Mouse (Mus musculus) lung, postnatal 0 days (tissue): ENCODE results near the gene Duxbl2. TPM values are rescaled to one million over a fixed set of nuclear protein-coding genes. Genes with fewer than 3 reads are reported as not detected.
"Not testable (repeated sequence)": the region's sequence is repeated elsewhere in the genome, so short reads cannot be mapped to it uniquely, and the experiment has no call there.

Experiments used
- ATAC-seq: fragments of 200-750 bp; cut with Nextera tagmentation; 2 replicates; pipeline ENCODE4 v1.8.0; 2017; ENCODE audit warnings: moderate library complexity
- DNase-seq: peaks from one replicate; pipeline ENCODE4 v3.0.0-alpha.2; 2016; ENCODE audit warnings: low spot score
- H3K27ac ChIP-seq: fragments of 300-500 bp; sonication (generic); 2 replicates; pipeline ENCODE4 v1.5.1; 2014; ENCODE audit warnings: antibody characterized with exemption, mild to moderate bottlenecking, low read length, mixed read lengths
- H3K27me3 ChIP-seq: fragments of 300-500 bp; sonication (generic); replicated peaks from 2 replicates; pipeline ENCODE4 v1.6.1; 2014; ENCODE audit warnings: low read length, mixed read lengths; ENCODE audit not compliant: insufficient read depth
- H3K36me3 ChIP-seq: fragments of 300-500 bp; sonication (generic); 2 replicates; pipeline ENCODE4 v1.6.1; 2014; ENCODE audit warnings: low read length, mixed read lengths; ENCODE audit not compliant: insufficient read depth
- H3K4me1 ChIP-seq: fragments of 300-500 bp; sonication (generic); 2 replicates; pipeline ENCODE4 v1.6.1; 2014; ENCODE audit warnings: antibody characterized with exemption, low read depth, low read length, mixed read lengths; ENCODE audit not compliant: insufficient read depth
- H3K4me2 ChIP-seq: fragments of 300-500 bp; sonication (generic); replicated peaks from 2 replicates; pipeline ENCODE4 v1.6.1; 2014; ENCODE audit warnings: low read depth, mild to moderate bottlenecking, low read length, moderate library complexity, mixed read lengths
- H3K4me3 ChIP-seq: fragments of 300-500 bp; sonication (generic); 2 replicates; pipeline ENCODE4 v1.5.1; 2014; ENCODE audit warnings: low read depth, low read length
- H3K9ac ChIP-seq: fragments of 300-500 bp; sonication (generic); replicated peaks from 2 replicates; pipeline ENCODE4 v1.6.1; 2014; ENCODE audit warnings: low read depth, mild to moderate bottlenecking
- H3K9me3 ChIP-seq: fragments of 300-500 bp; sonication (generic); 2 replicates; pipeline ENCODE4 v1.6.1; 2016; ENCODE audit warnings: low read length, mixed read lengths
- WGBS: fragments of 180-500 bp; shearing (Covaris S2); extraction: QIAGEN DNeasy Blood & Tissue Kit; methylation state at CpG from one replicate; pipeline ENCODE4 v1.1.7; 2014; 5-methylcytosine and 5-hydroxymethylcytosine counted together
- polyA plus RNA-seq: library from polyadenylated mRNA; unstranded; fragments of >200 nt; fragmentation: Nextera tagmentation; extraction: Ambion mirVana; gene quantifications from 2 replicates; pipeline ENCODE4 v1.2.1, GENCODE M21; 2015

Duxbl2 gene
- polyA plus RNA-seq, 1 experiment from 2014 or later, result 1.3 TPM

GRCm38 (mm10) chr14:26161156-26161555, 43.0 kb downstream of the Duxbl2 start:
- no CpG with 5 or more reads among the region's 9 CpGs for WGBS
- H3K9me3 ChIP-seq, H3K36me3 ChIP-seq, DNase-seq, H3K4me3 ChIP-seq, H3K4me2 ChIP-seq, H3K9ac ChIP-seq, H3K4me1 ChIP-seq, H3K27me3 ChIP-seq, H3K27ac ChIP-seq: not testable (repeated sequence)
- ATAC-seq, result peak; percentile 78

GRCm38 (mm10) chr14:26162423-26162822, 44.3 kb downstream of the Duxbl2 start:
- ATAC-seq, result peak; percentile 41; the same call in 1 of the 2 replicates
- not testable (repeated sequence) for DNase-seq, H3K4me2 ChIP-seq, H3K4me3 ChIP-seq, H3K27me3 ChIP-seq, H3K4me1 ChIP-seq, H3K9me3 ChIP-seq, H3K27ac ChIP-seq, H3K36me3 ChIP-seq, H3K9ac ChIP-seq
- WGBS, result no CpG with 5 or more reads among the region's 5 CpGs

GRCm38 (mm10) chr14:26165266-26165665, 47.1 kb downstream of the Duxbl2 start:
- WGBS, result no CpG with 5 or more reads among the region's 12 CpGs
- H3K9me3 ChIP-seq, ATAC-seq, DNase-seq, H3K4me1 ChIP-seq, H3K4me3 ChIP-seq, H3K9ac ChIP-seq, H3K4me2 ChIP-seq, H3K27ac ChIP-seq, H3K27me3 ChIP-seq, H3K36me3 ChIP-seq: not testable (repeated sequence)

GRCm38 (mm10) chr14:26173955-26174354, 55.8 kb downstream of the Duxbl2 start:
- H3K4me3 ChIP-seq, H3K4me1 ChIP-seq, H3K9me3 ChIP-seq, H3K36me3 ChIP-seq, H3K4me2 ChIP-seq, H3K27ac ChIP-seq, ATAC-seq, H3K27me3 ChIP-seq, DNase-seq, H3K9ac ChIP-seq: not testable (repeated sequence)
- no CpG with 5 or more reads among the region's 3 CpGs for WGBS

GRCm38 (mm10) chr14:26175028-26175427, 56.9 kb downstream of the Duxbl2 start:
- DNase-seq, H3K4me1 ChIP-seq, H3K27ac ChIP-seq, H3K36me3 ChIP-seq, H3K4me2 ChIP-seq, H3K27me3 ChIP-seq, H3K9me3 ChIP-seq, H3K9ac ChIP-seq, H3K4me3 ChIP-seq: not testable (repeated sequence)
- WGBS, result no CpG with 5 or more reads among the region's 6 CpGs
- ATAC-seq, result peak; percentile 33; the same call in 1 of the 2 replicates

Other genes starting within 250 kb of the Duxbl2 start
- gene Plac9a, start 215.2 kb upstream of the Duxbl2 start, polyA plus RNA-seq, result 5.1 and 13.2 TPM in 2 replicates
- gene Tmem254a, start 190.7 kb upstream of the Duxbl2 start, polyA plus RNA-seq, result 4.5 and 4.6 TPM in 2 replicates
- 0.10 TPM in 1 of 2 replicates, not detected in the other for gene Cphx1, start 180.0 kb upstream of the Duxbl2 start, polyA plus RNA-seq
- gene Duxbl1, start 139.8 kb upstream of the Duxbl2 start, polyA plus RNA-seq, result 0.58 and 0.82 TPM in 2 replicates
- 177 and 227 TPM in 2 replicates for gene Gm9780, start 75.6 kb upstream of the Duxbl2 start, polyA plus RNA-seq
- gene Tmem254c, start 51.0 kb upstream of the Duxbl2 start, polyA plus RNA-seq, result 76.1 and 87.6 TPM in 2 replicates
- not detected in 2 replicates for gene Cphx2, start 36.8 kb upstream of the Duxbl2 start, polyA plus RNA-seq
- gene Cphx3, start 36.1 kb upstream of the Duxbl2 start, polyA plus RNA-seq, result not detected in 2 replicates
- gene Plac9b, start 64.1 kb downstream of the Duxbl2 start, polyA plus RNA-seq, result 220 and 235 TPM in 2 replicates
- gene Tmem254b, start 88.7 kb downstream of the Duxbl2 start, polyA plus RNA-seq, result 40.4 and 42.0 TPM in 2 replicates
- 0.21 TPM in 1 of 2 replicates, not detected in the other for gene Duxbl3, start 139.6 kb downstream of the Duxbl2 start, polyA plus RNA-seq